Mouse (Mus musculus) heart, adult 2 months (tissue): ENCODE measurements around the gene Zcchc3.

ENCODE experiments used
- CTCF ChIP-seq: fragments of 200-600 bp; IDR thresholded peaks from 2 replicates; pipeline ENCODE4 v1.8.1; 2022; ENCODE audit warnings: antibody characterized with exemption, mild to moderate bottlenecking, moderate library complexity
- EP300 ChIP-seq: fragments of 200-500 bp; IDR thresholded peaks from 2 replicates; pipeline ENCODE4 v1.6.1; 2011; ENCODE audit warnings: low read depth, low read length, control low read depth; ENCODE audit not compliant: insufficient read depth
- POLR2A ChIP-seq: fragments of 200-500 bp; IDR thresholded peaks from 2 replicates; pipeline ENCODE4 v1.6.1; 2011; ENCODE audit warnings: mild to moderate bottlenecking, low read depth, low read length, control low read depth; ENCODE audit not compliant: insufficient read depth

DNA sequence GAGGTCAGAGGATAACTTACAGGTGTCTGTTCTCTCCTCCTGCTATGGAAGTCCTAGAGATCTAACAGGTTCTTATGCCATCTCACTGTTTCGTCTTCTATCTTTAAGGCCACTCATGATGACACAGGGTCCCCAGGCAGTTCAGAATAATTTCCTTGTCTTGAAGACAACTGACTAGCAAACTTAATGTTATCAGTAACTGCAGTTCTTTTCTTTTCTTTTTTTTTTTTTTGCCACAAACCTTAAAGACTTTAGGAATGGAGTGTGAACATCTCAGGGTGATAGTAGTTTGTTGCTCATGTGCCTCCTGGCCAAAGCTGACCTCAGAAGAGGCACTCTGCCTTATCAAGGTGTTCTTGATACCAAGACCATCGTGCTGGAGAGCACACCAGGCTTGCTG lies 31.8 kb upstream of the Zcchc3 start:
- no peak for TF ChIP-seq CTCF
- no peak for TF ChIP-seq POLR2A
- TF ChIP-seq EP300: no peak
